Mouse (Mus musculus): Measurements from ENCODE around the gene Crat.

Gene Crat

DNA sequence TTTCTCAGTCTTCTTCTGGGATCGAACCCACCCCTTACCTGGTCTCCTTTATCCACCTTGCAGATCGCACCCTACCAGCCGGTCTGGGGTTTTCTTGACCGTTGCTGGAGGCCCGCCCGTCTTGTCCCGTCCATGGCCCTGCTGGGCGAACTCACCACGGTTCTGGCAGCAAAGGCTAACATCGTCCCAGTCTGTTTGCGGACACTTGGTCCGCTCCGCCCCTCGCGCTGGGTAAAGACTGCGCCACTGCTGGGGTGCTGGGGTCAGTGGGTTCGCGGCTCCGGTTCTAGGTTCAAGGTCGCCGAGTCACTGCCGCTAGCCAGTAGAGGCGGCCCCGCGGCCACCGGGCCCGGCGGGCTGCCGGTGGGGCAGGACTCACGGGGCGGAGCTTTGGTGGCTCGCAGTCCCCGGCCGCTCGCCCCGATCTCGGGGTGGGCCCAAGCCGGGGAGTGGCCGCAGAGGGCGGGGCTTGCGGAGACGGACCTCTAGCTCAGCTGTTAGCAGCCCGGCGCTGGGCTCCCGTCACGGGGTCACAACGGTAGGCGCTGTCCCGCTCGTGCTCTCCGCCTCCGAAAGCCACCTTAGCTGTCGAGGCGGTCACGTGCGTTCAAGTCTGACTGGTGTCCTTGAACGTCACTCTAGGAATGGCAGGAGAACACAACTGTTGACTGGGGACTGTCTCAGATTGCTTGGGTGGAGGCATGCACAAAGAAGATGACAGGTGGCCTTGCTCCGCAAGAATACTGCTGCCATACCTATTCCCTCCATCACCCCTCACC is at the start of gene Crat:
Gene Crat, minus strand, starts transcription at position 657 of the 779 bp plus-strand sequence.
- DNase-seq, result no peak

DNA sequence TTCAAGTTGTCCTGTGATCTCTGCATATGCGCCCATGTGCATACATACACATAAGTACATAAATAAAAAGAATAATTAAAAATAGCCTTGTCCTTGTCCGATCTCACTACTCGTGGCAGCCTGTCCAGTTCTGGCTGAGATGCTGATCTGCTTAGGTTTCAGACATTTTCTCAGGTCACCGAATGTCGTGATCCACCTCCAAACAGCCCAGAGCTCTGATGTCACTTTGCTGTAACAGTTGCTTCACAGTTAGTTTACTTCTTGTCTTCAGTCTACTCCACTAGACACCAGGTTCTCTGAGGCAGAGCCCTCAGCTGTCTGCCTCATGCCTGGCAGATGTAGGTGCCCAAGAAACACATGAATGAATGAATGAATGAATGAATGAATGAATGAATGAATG is 48.8 kb upstream of the Crat start:
- DNase-seq, result no peak

GRCm38 (mm10) chr2:30463904-30464330 is 48.3 kb upstream of the Crat start:
- peak; percentile 71 to 78 for DNase-seq

DNA sequence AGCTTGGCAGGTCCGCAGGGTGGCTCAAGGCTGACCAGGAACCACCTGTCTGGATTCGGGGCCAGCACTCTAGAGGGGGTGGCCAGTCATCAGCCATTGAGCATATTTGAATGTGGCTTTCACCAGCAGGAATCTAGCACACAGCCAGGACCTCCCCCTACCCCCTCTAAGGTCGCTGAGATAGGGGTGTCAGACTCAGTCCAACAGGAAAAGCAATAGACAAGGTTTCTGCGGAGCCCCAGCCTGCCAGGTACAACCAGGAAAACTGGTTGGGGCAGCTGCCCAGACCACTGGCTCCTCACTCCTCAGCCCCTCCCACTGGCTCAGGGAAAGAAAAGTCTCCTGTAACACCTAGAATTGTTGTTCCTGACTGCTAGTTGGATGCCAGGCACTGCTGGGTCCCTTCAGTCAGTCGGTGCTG is 47.7 kb upstream of the Crat start:
- DNase-seq, result no peak

GRCm38 (mm10) chr2:30459241-30459640 is 43.6 kb upstream of the Crat start:
- DNase-seq, result no peak

DNA sequence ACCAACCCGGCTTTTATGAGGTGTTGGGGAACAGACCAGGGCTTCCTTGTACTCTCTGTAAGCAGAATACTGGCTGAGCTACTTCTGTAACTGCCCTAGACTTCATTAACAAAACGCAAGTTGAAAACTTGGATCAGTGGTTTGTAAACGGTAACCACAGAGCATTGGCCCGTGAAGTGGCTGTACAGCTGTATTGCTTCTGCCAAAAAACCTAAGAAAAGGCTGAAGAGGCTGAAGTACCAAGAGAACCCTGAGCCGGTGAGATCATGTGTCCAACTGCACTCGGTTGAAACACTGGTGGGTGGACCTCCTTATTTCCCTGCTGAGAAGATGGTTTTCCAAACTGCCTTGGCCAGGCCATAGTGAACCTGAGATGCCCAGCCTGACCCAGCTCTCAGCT is 42.7 kb upstream of the Crat start:
- no peak for DNase-seq

GRCm38 (mm10) chr2:30456104-30456980 is 40.7 kb upstream of the Crat start:
- DNase-seq, result no peak

GRCm38 (mm10) chr2:30454587-30454986 is 39.0 kb upstream of the Crat start:
- no peak for DNase-seq

GRCm38 (mm10) chr2:30453570-30453969 is 38.0 kb upstream of the Crat start:
- no peak for DNase-seq

DNA sequence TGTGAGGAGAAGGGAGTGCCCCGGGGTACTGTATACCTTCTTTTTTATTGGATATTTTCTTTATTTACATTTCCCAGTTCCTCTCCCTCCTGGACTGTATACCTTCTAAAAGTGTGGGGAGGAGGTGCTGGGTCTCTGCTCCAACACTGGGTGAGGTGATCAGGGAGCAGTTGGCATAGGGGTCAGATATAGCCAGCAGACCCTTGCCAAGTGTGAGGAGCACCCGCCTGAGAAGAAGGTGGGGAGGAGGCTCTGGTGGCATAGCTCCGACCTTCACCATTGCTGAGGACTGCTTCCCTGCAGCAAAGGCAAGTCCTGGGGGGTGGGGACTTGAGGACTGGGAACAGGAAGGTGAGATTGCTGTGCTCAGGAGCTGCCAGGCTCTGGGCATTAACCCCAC is 35.9 kb upstream of the Crat start:
- no peak for DNase-seq

- peak; percentile 38 to 40 for DNase-seq
These were observed 34.9 kb upstream of the Crat start for GRCm38 (mm10) chr2:30450530-30450929.

- no peak for DNase-seq
These were observed 32.8 kb upstream of the Crat start for GRCm38 (mm10) chr2:30448371-30448770.

DNA sequence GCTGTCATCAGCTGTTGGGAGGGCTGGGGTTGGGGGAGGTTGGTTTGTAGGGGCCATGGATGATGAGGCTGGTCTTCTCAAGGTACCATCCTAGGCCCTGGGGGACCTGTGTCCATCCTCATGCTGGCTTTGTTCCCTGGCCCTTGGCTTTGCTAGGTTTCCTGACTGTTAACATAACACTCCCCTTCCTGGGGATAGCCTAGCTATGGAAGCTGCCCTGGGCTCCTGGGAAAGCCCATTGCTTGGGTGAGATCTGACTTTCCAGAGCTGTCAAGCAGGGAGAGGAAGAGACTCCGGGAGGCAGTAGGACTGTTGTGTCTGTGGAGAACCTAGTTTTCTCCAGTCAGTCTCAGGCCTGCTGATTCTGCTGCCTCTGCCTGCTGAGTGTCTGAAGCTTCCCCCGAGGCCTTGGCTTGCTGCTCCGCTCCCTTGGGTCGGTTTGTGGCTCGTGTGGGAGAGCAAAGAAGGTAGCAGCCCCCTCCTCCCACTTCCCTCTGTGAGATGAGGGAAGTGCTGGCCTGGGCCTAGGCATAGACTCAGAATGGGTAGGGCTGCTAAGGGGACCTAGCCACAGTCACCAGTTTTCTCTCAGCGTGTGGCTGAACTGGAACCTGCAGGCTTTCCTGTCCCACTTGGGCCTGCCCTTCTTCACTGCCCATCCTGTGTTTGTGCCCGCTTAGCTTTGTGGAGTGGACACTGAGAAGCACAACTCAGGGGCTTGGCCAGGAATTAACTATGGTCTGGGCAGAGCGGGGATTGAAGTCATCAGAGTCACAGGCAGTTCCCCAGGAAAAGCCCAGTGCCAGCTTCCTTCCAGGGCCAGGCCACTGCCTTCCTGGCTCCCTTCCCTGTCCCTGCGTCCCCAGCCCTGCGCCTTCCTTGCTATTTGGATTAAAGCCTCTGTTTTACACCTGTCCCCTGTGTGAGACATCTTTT is 31.5 kb upstream of the Crat start:
- DNase-seq, result no peak

DNA sequence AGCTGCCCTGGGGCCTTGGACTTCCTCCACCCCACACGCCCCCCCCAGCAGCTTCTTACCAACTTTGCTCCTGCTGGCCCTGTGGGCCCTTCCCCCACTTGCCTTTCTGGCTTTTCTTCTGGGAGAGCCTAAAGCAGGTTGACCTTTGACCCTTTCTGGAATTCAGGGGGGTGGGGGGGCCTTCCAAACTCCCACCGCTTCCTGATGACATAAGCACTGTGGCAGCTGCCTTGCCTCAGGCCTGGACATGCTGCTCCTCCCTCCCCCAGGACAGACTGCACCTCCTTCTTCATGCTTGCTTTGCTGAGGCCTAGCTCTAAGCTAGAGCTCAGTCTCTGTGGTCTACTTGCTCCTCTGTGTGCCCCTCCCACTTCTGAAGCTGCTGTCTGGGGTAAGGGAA is 29.7 kb upstream of the Crat start:
- DNase-seq, result no peak

DNA sequence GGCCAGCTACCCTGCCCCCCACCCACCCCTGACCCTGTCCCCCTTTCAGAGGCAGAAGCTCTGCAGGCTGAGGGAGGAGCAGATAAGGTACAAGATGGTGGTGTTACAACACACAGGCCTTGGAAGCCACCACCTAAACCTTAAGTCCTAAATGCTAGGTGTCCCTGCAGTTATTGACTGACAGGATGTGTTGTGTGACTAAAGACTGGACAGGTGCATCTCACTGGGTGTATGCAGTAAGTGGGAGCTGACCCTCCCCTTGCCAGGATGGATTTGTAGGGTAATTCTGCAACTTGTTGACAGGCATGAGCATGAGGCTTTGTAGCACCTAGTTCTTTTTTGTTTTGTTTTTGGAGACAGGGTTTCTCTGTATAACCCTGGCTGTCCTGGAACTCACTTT is 28.8 kb upstream of the Crat start:
- DNase-seq, result no peak

- DNase-seq, result no peak
These were observed 28.4 kb upstream of the Crat start for GRCm38 (mm10) chr2:30444006-30444405.

DNA sequence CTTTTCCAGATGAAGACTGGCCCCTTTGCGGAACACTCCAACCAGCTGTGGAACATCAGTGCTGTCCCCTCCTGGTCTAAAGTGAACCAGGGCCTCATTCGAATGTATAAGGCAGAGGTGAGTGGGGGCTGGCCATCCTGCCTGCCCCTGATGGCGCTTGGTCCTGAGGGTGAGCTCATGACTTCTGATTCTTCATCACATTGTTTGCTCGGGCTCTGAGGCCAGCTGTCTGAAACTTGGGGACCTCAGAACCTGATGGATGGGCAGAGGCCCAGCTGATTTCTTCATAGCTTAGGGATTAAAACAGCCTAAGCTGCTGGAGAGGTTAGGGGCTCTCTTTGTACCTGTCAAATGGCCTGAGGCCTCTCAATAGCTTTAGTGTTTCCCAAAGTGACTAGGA is 27.7 kb upstream of the Crat start:
- no peak for DNase-seq

- peak in 1 of 2 experiments; percentile 30 for DNase-seq
These were observed 26.9 kb upstream of the Crat start for GRCm38 (mm10) chr2:30442498-30442890.

DNA sequence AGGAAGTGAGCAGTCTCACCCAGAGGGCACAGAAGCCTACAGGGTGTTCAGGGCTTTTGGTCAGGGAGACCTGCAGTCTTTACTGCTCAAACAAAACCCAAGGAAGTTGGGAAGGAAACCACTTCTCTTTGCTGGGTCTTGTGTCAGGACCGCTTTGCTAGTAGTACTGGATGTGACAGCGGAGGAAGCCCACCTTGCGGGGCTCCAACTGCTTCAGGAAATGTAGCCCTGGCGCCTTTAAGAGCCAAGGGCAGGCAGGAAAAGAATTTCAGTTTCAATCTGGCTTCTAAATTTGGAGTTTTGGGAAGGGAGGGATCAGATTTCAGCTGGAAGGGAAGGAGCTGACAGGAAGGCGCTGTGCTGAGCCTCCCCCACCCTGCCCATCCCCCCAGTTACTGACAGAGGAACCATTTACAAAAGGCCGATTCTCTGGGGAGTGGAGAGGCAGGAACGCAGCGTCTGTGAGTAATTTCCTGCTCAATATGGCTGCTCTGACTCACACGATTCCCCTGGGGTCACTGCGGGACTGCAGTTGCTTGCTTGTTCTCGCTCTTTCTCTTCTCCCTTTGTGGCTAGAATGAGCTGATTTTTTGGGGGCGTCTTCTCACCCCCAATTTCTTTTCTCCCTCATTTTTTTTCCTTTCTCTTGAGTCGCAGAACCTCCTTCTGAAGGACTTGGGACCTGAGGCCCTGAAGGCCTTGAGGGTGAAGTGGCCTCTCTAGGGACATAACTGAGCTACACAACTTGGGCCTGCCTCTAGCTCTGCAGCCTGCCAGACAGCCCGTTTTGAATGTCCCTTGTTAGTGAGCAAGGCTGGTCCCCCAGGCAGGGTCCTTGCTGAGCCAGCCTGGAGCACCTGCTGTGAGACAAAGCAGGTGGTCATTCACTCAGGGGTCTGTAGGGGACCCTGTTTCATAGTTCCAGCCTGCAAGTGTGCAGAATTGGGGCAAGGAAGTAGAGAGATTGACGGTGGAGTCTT is 26.2 kb upstream of the Crat start:
- peak; percentile 90 to 94 for DNase-seq

DNA sequence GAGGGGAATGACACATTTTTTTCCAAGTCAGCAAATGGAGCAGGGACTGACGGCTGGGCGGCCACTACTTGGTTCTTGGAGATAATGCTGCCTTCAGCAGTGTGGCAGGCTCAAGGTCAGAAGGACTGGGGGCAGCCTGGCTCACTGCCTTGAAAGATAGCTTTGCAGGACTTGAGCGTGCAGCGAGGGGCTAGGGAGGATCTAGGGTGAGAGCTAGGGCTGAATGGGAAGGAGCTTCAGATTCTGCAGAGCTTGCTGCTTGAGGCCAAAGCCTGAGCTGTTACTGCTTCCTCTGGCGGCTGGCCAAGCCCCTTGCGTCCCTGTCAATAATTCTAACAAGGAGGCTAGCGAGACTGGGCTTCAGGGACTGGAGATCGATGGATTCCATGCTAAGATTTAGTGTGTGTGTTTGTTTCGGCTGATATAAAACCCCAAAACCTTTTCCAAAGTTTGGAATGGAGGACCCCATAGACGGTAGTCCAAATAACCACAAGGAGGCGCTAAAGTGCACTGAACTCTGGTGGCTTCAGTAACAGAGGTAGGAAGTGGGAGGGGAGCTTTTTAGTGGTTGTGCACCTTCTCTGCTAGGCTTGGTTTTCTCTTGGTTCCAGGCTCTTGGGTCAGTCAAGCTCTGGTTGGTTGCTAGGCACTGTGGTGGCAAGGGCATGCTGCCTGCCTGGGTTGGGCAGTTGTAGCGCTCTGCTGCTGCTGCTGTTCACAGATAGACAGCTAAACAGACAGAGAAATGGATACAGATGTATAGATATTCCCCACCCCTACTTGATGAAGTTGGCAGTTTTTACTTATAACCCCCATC is 25.3 kb upstream of the Crat start:
- DNase-seq, result peak in 1 of 2 experiments; percentile 78

All from B cell, adult 2 months (primary cell).